Mouse (Mus musculus): ENCODE data around the gene Hsd11b1.

Gene Hsd11b1

GRCm38 (mm10) chr1:193242238-193242637 is 21.6 kb downstream of the Hsd11b1 start:
- WGBS = 27% methylated on average over 8 of the region's 8 CpGs

DNA sequence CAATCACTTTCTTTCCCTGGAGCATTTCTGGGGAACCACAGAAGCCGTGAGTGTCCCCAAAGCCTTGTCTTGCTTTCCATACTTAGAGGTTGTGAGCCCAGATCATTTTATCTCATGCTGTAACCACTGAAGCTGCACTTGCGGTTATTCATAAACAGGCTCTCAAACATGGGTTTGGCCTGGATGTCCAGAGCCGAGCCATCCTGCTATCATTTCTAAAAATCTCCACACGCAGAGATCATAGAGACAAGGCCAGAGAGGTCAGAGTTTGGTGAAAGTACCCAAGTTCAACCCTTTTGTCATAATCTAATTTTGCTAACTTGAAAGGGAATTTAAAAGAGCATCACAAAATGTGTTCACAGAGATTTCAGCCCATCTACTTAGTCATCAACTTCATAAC is 22.4 kb downstream of the Hsd11b1 start:
- 94% methylated on average over 4 of the region's 4 CpGs for WGBS

- WGBS = 70% methylated on average over 4 of the region's 4 CpGs
Measured at GRCm38 (mm10) chr1:193238426-193238825, 25.4 kb downstream of the Hsd11b1 start.

- 76% methylated on average over 7 of the region's 7 CpGs for WGBS
Measured at GRCm38 (mm10) chr1:193234930-193235329, 28.9 kb downstream of the Hsd11b1 start.

- WGBS = 89% methylated on average over 2 of the region's 2 CpGs
Measured at GRCm38 (mm10) chr1:193234130-193234645, 29.7 kb downstream of the Hsd11b1 start.

GRCm38 (mm10) chr1:193232732-193233131 is 31.1 kb downstream of the Hsd11b1 start:
- WGBS = 94% methylated on average over 2 of the region's 2 CpGs

DNA sequence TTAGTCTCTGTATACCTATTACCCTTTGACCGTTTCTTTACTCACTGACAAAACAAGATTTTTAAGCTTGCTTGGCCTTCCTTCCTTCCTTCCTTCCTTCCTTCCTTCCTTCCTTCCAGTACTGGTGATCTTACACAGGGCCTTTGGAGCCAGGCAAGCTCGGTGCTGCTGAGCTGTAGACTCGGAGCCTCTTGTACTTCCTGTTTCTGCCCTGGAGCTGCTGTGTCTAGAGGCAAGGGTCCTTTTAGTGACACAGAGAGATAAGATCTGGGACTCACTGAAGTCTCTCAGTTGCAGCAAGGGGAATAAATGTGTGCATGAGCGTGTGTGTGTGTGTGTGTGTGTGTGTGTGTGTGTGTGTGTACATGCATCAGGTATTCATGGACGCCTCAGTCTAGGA is 32.9 kb downstream of the Hsd11b1 start:
- WGBS = 79% methylated on average over 5 of the region's 5 CpGs

- WGBS = 78% methylated on average over 3 of the region's 3 CpGs
Measured at GRCm38 (mm10) chr1:193230531-193230930, 33.3 kb downstream of the Hsd11b1 start.

- 93% methylated on average over 5 of the region's 5 CpGs for WGBS
Measured at GRCm38 (mm10) chr1:193229570-193229969, 34.3 kb downstream of the Hsd11b1 start.

DNA sequence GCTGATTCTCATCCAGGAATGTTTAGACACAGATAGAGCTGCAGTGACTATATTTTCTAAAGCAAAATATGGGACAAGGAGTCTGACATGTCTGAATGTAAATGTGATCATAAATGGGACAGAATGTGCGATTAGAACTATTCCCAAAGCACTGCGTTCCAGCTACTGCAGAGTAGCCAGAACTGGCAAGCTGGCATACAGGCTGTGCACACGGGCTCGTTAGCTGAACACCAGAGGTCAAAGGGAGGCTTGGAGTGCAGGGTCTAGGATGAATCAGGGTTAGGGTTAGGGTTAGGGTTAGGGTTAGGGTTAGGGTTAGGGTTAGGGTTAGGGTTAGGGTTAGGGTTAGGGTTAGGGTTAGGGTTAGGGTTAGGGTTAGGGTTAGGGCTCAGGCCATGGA is 36.3 kb downstream of the Hsd11b1 start:
- WGBS = 46% methylated on average over 4 of the region's 4 CpGs

- 33% methylated on average over 7 of the region's 7 CpGs for WGBS
Measured at GRCm38 (mm10) chr1:193226724-193227522, 37.0 kb downstream of the Hsd11b1 start.

- WGBS = 88% methylated on average over 4 of the region's 4 CpGs
Measured at GRCm38 (mm10) chr1:193226114-193226513, 37.8 kb downstream of the Hsd11b1 start.

DNA sequence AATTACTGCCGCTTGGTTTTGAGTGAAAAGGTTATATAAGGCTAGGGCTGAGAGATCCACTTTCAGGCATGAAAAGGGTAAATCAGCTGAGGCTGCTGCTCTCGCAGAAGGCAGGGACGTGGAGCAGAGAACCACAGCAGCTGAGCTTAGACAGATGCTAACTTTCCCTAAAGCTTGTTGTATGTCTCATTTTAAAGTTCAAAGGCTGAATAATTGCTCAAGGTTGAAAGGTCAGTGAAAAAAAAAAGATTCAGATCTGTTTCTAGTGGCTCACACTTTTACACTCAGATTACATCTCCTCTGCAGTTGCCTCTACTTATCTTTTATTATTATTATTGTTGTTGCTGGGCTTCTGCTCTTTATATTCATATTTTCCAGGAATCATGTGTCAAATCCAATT is 38.3 kb downstream of the Hsd11b1 start:
- WGBS = 53% methylated on average over 3 of the region's 3 CpGs

GRCm38 (mm10) chr1:193220408-193220807 is 43.5 kb downstream of the Hsd11b1 start:
- WGBS = 87% methylated on average over 5 of the region's 5 CpGs

GRCm38 (mm10) chr1:193216000-193216399 is 47.9 kb downstream of the Hsd11b1 start:
- WGBS = 80% methylated on average over 3 of the region's 3 CpGs

- WGBS = 80% methylated on average over 5 of the region's 5 CpGs
Measured at GRCm38 (mm10) chr1:193214053-193214452, 49.8 kb downstream of the Hsd11b1 start.

GRCm38 (mm10) chr1:193211371-193211770 is 52.5 kb downstream of the Hsd11b1 start:
- 88% methylated on average over 5 of the region's 5 CpGs for WGBS

DNA sequence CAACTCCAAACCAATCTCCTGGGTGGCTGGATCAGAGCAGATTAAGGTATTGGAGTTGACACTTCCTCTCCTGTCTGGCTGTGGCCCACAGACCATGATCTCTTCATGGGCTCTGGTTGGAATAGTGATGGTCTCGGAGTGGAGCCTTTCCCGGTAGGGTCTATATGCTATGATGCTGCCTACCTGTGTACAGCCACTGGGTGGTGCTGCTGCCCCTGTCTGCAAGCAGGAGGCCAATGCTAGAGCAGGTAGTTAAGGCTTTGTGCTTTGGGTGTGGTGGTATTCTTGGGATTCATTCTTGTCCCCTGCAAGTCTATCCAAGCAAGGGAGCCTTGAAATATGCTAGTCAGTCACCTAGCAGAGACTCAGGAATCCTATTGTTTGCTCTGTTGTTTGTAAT is 55.7 kb downstream of the Hsd11b1 start:
- 31% methylated on average over 2 of the region's 2 CpGs for WGBS

GRCm38 (mm10) chr1:193207503-193207902 is 56.4 kb downstream of the Hsd11b1 start, which contains the start of gene Lamb3:
Lamb3 (plus strand) TSS chr1:193207699.
- 91% methylated on average over 3 of the region's 3 CpGs for WGBS

DNA sequence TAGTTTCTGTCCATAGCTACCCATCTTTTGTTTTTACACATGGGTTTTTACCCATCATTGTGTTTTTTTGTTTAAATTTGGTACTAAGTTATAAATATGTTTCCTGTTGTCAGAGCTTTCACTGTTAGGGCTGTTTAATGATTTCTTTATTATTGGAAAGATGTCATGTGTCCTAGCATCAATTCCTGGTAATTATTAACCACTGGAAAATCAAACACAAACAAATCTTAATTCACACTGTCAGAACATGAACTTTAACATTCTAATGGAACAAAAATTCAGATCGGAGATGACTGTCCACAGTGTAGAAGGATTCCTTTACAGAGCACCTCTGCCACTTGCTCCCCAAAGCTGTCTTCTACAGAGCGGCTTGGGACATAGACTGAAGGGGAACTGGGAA is 58.4 kb downstream of the Hsd11b1 start:
- 98% methylated on average over 2 of the region's 2 CpGs for WGBS

DNA sequence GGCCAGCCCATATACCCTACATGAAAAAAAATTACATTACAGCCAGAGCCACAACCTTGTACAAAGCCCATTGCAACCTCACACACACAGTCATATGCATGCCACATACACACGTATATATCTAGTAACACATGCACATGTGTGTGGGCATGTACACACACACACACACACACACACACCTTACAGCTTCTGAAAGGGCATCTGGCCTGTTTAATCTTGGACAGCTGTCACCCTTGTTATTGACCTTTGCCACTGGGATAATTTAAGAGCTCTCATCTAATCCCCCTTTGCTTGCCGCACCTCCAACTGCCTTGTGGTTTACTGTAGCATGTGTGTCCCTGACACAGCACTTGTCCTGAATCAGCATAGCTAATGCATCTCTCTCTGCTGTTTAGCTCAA is 60.1 kb downstream of the Hsd11b1 start:
- WGBS = 95% methylated on average over 2 of the region's 2 CpGs

- 80% methylated on average over 5 of the region's 5 CpGs for WGBS
Measured at GRCm38 (mm10) chr1:193201383-193201778, 62.5 kb downstream of the Hsd11b1 start, which contains the start of gene Traf3ip3. Traf3ip3 (minus strand) TSS chr1:193201703.

DNA sequence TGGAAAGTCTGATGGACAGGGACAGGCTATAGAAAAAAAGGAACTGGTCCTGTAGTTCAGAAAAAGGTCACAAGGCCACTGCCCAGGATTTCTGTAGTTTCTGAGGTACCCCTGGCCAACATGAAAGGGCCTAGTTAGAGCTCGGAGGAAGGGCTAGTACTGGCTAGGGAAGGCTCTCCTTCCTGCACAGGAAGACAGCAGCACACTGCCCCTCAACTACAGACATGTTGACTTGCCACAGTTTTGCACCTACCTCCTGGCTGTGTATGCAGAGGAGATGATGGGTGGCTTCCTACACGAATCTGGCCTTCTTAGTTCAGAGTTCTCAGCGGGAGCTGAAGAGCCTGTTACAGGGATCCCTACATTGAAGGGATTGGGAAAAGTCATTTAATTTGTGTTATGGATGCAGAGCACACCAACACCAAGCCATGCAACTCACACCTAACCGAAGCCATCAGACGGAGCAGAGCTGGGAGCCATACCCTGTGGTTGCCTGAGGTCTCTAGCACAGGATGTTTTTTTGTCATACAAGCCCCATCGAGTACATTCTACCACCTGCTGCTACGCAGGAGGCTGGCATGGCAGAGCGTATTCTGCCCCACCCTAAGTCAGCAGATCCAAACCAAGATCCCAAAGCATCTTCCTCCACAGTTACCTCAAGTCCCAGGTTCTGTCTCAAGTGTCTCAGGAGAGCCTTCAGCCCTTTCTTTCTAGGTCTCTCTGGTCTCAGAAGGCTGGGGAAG is 63.1 kb downstream of the Hsd11b1 start:
- 83% methylated on average over 8 of the region's 8 CpGs for WGBS

Measured in cerebral cortex, adult 2 months (tissue).